In the genomic region with DNA sequence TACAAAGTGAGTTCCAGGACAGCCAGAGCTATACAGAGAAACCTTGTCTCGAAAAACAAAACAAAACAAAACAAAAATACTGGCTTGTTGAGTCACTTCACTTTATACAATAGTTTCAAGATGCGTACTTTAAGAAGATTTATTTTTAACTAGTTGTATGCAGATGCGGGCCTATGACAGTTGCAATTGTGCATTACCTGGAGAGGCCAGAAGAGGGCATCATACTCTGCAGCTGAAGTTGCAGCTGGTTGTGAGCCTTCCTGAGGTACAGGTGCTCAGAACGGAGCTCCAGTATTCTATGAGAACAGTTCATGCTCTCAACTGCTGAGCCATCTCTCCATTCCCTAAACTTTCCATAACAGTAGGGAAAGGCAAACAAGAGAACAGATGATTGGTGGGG, we compare ENCODE assay signal across 14 mouse cellular contexts.
A peak's percentile ranks its signal among the peaks of the same experiment; 100 is the strongest.
DNase-seq lines count a peak whose midpoint lies in the region; ATAC-seq and TF ChIP-seq lines count a peak whose summit lies in the region.
"Had no signal": no experiment of that assay in that cellular context is flagged by ENCODE, and none has a peak within 500 bp of the region (broad histone marks: within the 10 kb centered on the region; RNA-seq: fewer than 3 reads in every experiment).

No protein-coding gene starts in this region.

- no peak for DNase-seq in kidney, adult 2 months
- DNase-seq in kidney, adult 11 months, result no peak
- DNase-seq in lung, postnatal 0 days (ENCODE audit: low spot score), result no peak
- no peak for DNase-seq in lung, postnatal 10 days
- peak; percentile 3 for DNase-seq in MEL (ENCODE audit: low read depth, low spot score)
- peak; percentile 0 for DNase-seq in induced T-regulatory cell, adult 2 months (ENCODE audit: low read depth)
- DNase-seq in frontal cortex, postnatal 36 days (ENCODE audit: low spot score in 2 of 2), result no peak
- DNase-seq: cerebellum, adult 11-12 months; right cerebral cortex, postnatal 25 days; thymus, postnatal 14 days had no signal

- no peaks in the 10 kb centered on the region for H3K79me2 ChIP-seq in MEL (ENCODE audit: control insufficient read depth, insufficient read depth, low read length, poor library complexity)

- peak; percentile 41 for TF ChIP-seq CTCF in kidney, adult 2 months (conservative IDR thresholded peaks at IDR 0.05; ENCODE audit: insufficient read depth, insufficient read length, low read depth, low read length)
- TF ChIP-seq CTCF in lung, postnatal 0 days (IDR thresholded peaks at IDR 0.05), result peak; percentile 48
- TF ChIP-seq CTCF in MEL (IDR thresholded peaks at IDR 0.05 in 2 of 3, conservative IDR thresholded peaks at IDR 0.05 in 1 of 3; ENCODE audit: control insufficient read depth in 1 of 3, insufficient read depth in 1 of 3, low read depth in 2 of 3, low read length in 3 of 3, poor library complexity in 1 of 3, severe bottlenecking in 1 of 3), result peak; percentile 30 to 40 (median 35); a peak in 4 of 6 replicates

- no peak overlapping the region for H3K4me2 ChIP-seq in lung, postnatal 0 days (replicated peaks; ENCODE audit: low read depth, low read length)
- H3K4me2 ChIP-seq: heart, embryonic 15.5 days; hindbrain, embryonic 12.5 days had no signal

- no peak for TF ChIP-seq EP300 in lung, postnatal 0 days (IDR thresholded peaks at IDR 0.05)
- no peak for TF ChIP-seq EP300 in MEL (IDR thresholded peaks at IDR 0.05; ENCODE audit: low read depth in 1 of 2, low read length in 2 of 2)

- TF ChIP-seq RAD21 in MEL (IDR thresholded peaks at IDR 0.05; ENCODE audit: low read depth, low read length), result peak; percentile 11

- 82% methylated on average over 4 of the region's 4 CpGs for WGBS in kidney, adult 2 months
- 72% methylated on average over 4 of the region's 4 CpGs for WGBS in lung, postnatal 0 days

- no peaks in the 10 kb centered on the region for H3K36me3 ChIP-seq in kidney, adult 2 months (ENCODE audit: control insufficient read depth, insufficient read depth, low read length)
- H3K36me3 ChIP-seq in lung, postnatal 0 days (ENCODE audit: insufficient read depth, low read length), result no peaks in the 10 kb centered on the region
- no peaks in the 10 kb centered on the region for H3K36me3 ChIP-seq in MEL (ENCODE audit: control insufficient read depth in 1 of 2, insufficient read depth in 2 of 2, low read length in 2 of 2)
- H3K36me3 ChIP-seq: heart, embryonic 15.5 days; hindbrain, embryonic 12.5 days had no signal

- ATAC-seq in lung, postnatal 0 days, result no peak

- TF ChIP-seq POLR2A in kidney, adult 2 months (IDR thresholded peaks at IDR 0.05; ENCODE audit: low read depth, low read length), result no peak
- no peak for TF ChIP-seq POLR2A in MEL (IDR thresholded peaks at IDR 0.05; ENCODE audit: control insufficient read depth in 1 of 2, insufficient read depth in 1 of 2, low read depth in 1 of 2, low read length in 2 of 2, poor library complexity in 1 of 2)

- no peaks in the 10 kb centered on the region for H3K9me3 ChIP-seq in lung, postnatal 0 days (ENCODE audit: low read length)
- H3K9me3 ChIP-seq in MEL (replicated peaks; ENCODE audit: insufficient read depth, low read length), result no peaks in the 10 kb centered on the region
- H3K9me3 ChIP-seq: heart, embryonic 15.5 days; hindbrain, embryonic 12.5 days had no signal

- no peaks in the 10 kb centered on the region for H3K4me1 ChIP-seq in kidney, adult 2 months (ENCODE audit: control insufficient read depth, insufficient read depth, low read length)
- no peaks in the 10 kb centered on the region for H3K4me1 ChIP-seq in lung, postnatal 0 days (ENCODE audit: insufficient read depth, low read depth, low read length)
- no peaks in the 10 kb centered on the region for H3K4me1 ChIP-seq in MEL (ENCODE audit: control insufficient read depth in 1 of 2, insufficient read depth in 2 of 2, low read length in 2 of 2)
- H3K4me1 ChIP-seq: heart, embryonic 15.5 days; megakaryocyte, embryonic 14.5 days had no signal

- H3K4me3 ChIP-seq in kidney, adult 2 months (ENCODE audit: insufficient read depth, low read depth, low read length), result no peak overlapping the region
- H3K4me3 ChIP-seq in lung, postnatal 0 days (ENCODE audit: low read depth, low read length), result no peak overlapping the region
- no peak overlapping the region for H3K4me3 ChIP-seq in MEL (ENCODE audit: control insufficient read depth in 1 of 2, insufficient read depth in 1 of 2, low read depth in 2 of 2, low read length in 2 of 2)
- H3K4me3 ChIP-seq: erythroblast, embryonic 14.5 days; heart, embryonic 15.5 days; hindbrain, embryonic 12.5 days; megakaryocyte, embryonic 14.5 days had no signal

- H3K27ac ChIP-seq in kidney, adult 2 months (ENCODE audit: insufficient read depth, low read depth, low read length), result no peak overlapping the region
- H3K27ac ChIP-seq in lung, postnatal 0 days (ENCODE audit: low read length), result no peak overlapping the region
- H3K27ac ChIP-seq in MEL (ENCODE audit: control insufficient read depth, low read depth, low read length), result no peak overlapping the region
- H3K27ac ChIP-seq: heart, embryonic 15.5 days; hindbrain, embryonic 12.5 days had no signal

- no peak overlapping the region for H3K9ac ChIP-seq in lung, postnatal 0 days (replicated peaks; ENCODE audit: low read depth)
- no peak overlapping the region for H3K9ac ChIP-seq in MEL (ENCODE audit: control insufficient read depth, low read depth, low read length, poor library complexity, severe bottlenecking)
- H3K9ac ChIP-seq: heart, embryonic 15.5 days; hindbrain, embryonic 12.5 days had no signal

- no peaks in the 10 kb centered on the region for H3K27me3 ChIP-seq in kidney, adult 2 months (replicated peaks; ENCODE audit: control insufficient read depth, insufficient read depth, low read length)
- no peaks in the 10 kb centered on the region for H3K27me3 ChIP-seq in lung, postnatal 0 days (replicated peaks; ENCODE audit: insufficient read depth, low read length)
- H3K27me3 ChIP-seq in MEL (ENCODE audit: control insufficient read depth in 1 of 2, insufficient read depth in 2 of 2, low read length in 2 of 2), result no peaks in the 10 kb centered on the region
- H3K27me3 ChIP-seq: heart, embryonic 15.5 days; hindbrain, embryonic 12.5 days; megakaryocyte, embryonic 14.5 days had no signal

TF ChIP-seq in MEL, 35 proteins besides CTCF, POLR2A, EP300 and RAD21:
- TF ChIP-seq MXI1 (IDR thresholded peaks at IDR 0.05; ENCODE audit: low read depth, low read length) (no peak), MAFK (IDR thresholded peaks at IDR 0.05; ENCODE audit: borderline replicate concordance, low read depth, low read length) (no peak), SMC3 (IDR thresholded peaks at IDR 0.05; ENCODE audit: low read depth, low read length) (peak; percentile 17; the same call in 1 of the 2 replicates), UBTF (IDR thresholded peaks at IDR 0.05; ENCODE audit: borderline replicate concordance, insufficient read depth, low read depth, low read length) (no peak)

Comparison
In these comparisons a context has a peak if more than half of its experiments do, and no peak if none do; other contexts are left out.
1. DNase-seq: peak in MEL (single experiment) and induced T-regulatory cell, adult 2 months (single experiment); none in kidney, adult 2 months (single experiment), kidney, adult 11 months (single experiment), lung, postnatal 0 days (single experiment), lung, postnatal 10 days (single experiment) and frontal cortex, postnatal 36 days (0 of 2).
2. Peak in every context shown above with its lines, with median percentiles within 50 percentile points of each other: CTCF ChIP-seq.